Mouse (Mus musculus) telencephalon, adult 2 months (tissue): ENCODE measurements around the gene Aldh5a1.

Experiments used
- DNase-seq: peaks from one replicate; pipeline ENCODE4 v3.0.0-alpha.2; 2011; ENCODE audit warnings: low read depth, low spot score

The Aldh5a1 gene

DNA sequence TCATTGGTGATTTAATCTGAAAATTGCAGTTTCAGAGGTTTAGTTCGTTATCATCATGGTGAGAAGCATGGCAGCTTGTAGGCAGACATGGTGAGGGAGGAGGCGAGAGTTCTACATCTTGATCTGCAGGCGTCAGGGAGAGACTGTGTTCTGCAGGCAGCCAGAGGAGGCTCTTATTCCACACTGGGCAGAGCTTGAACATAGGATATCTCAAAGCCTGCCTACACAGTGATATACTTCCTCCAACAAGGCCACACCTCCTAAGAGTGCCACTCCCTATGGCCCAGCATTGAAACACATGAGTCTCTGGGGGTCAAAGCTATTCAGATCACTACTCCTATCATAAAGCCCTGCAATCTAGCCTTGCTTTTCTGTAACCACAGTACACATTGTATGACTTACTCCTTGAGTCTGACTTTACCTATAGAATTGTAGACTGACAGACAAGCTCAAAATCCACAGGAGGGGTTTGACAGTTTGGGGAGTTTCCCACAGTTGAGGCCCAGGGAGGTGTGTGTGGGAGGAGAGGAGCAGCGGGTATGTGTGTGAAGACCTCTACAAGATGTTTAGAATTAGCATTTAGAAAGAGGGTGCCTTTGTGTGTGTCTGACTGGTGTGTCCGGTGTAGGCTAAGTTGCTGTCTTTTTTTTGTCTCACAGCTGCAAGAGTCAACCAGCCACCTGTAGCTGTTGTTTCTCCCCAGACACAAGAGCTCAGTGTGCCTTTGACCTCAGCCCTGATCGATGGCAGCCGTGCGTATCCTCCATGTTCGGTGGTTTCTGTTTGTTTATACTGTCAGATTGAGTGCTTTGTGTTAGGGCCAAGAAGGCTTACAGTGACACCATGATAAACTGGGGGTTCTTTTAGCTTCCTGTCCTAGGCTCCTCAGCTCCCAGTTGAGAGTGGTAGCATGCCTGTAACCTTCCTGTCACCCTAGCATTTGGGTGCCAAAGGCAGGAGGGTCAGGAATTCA is 70.7 kb downstream of the Aldh5a1 start:
- DNase-seq, result no peak

DNA sequence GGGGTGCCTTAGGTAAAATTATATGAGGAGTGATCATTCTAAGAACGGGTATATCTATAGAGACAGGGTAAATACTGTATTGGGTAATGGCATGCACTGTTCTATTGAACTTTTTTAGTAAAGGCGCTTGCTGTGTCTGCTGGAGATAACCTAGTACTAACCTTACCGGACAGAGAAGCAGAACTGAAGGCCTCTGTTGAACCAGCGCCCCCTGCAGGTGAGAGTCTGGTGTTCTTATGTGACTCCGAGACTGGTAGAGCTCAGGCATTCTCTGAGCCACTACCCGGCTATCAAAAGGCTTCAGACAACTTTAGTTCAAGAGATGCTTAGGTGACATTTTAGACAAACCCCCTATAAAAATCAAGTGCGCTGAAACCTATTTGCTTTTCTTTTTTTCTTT is 74.9 kb downstream of the Aldh5a1 start:
- no peak for DNase-seq

DNA sequence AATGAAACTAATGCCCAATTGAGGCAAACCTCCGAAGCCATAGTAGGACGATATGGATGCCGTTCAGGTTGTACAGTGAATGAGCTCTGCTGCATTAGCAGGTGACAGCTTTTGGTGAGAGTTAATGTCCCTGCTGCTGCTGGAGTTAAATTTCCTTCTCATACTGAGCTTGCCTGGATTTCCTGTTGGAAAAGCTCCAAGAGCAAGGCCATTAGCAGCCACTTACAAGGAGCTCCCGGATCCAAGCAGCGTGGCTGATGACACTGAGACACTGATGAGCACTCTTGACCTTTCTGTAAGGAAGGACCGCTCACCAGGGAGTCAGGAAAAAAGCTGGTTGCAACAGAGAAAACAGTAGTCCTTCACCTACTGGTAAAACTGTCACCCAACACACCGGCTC is 75.4 kb downstream of the Aldh5a1 start:
- no peak for DNase-seq

DNA sequence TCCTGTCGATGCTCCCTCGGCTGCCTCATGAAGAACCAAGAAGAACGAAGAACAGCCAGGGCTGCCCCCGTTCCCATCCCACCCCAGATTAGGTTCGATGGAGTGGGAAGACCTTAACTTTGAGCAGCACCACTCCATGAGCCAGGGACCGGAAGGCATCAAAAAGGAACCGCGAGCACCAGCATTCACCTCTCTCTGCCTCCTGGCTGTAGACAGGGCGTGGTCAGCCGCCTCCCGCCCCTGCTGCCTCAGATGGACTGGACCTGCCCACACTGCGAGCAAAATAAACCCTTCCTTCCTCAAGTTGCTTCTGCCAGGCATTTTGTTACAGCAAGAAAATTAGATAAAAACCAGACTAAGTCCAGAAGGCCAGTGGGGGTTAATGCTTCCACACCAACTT is 76.4 kb downstream of the Aldh5a1 start:
- DNase-seq, result no peak

DNA sequence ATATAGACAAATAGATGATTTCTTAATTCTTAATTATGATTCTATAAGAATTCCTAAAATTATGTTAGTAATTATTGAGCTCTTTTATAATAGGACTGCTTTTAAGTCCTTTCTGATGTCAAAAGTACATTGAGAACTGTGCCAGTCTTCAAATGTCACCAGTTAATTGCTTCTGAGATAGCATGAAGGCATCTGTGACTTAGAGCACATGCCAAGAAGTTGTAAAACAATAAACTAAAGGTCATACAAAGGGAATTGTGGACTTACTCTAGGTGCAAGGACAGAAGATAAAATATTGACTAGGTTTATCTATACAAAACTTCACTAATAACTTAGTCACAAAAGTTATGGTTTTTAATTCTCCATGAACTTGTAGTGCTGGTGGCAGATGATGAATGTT is 78.3 kb downstream of the Aldh5a1 start:
- DNase-seq, result no peak
